Comparison of ENCODE assay signal across 10 mouse cellular contexts in the genomic region with DNA sequence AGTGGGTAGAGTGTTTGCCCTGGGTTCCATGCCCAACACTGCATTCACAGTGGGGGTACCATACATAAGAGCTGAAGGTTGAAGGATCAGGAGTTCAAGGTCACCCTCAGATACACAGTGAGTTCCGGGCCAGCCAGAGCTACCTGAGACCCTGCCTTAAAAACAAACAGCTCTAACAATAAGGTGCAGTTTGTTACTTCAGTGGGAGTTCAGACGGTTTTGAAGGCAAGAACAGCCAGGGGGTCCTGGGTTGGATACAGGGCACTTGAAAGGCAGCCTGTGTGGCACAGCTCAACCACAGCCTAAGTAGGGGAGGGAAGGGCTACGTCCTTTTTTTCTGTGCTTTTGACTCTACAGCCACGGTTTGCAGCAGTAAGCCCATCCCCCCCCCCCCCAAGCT. TPM values are rescaled to one million over a fixed set of nuclear protein-coding genes. Genes with fewer than 3 reads are reported as not detected.
A peak's percentile ranks its signal among the peaks of the same experiment; 100 is the strongest.
DNase-seq lines count a peak whose midpoint lies in the region; ATAC-seq and TF ChIP-seq lines count a peak whose summit lies in the region.
"Had no signal": no experiment of that assay in that cellular context is flagged by ENCODE, and none has a peak within 500 bp of the region (broad histone marks: within the 10 kb centered on the region; RNA-seq: fewer than 3 reads in every experiment).

No protein-coding gene starts in this region.

- 0 out of 2 replicates have a peak overlapping the region, but pooled peaks have one; percentile 2 for H3K4me3 ChIP-seq in lung, embryonic 14.5 days (ENCODE audit: low read depth, low read length)
- peak overlapping the region in 1 of 2 experiments; percentile 84; a peak in 1 of 4 replicates for H3K4me3 ChIP-seq in MEL (ENCODE audit: control insufficient read depth in 1 of 2, insufficient read depth in 1 of 2, low read depth in 2 of 2, low read length in 2 of 2)
- peak overlapping the region; percentile 61 for H3K4me3 ChIP-seq in forebrain, embryonic 12.5 days (replicated peaks)
- H3K4me3 ChIP-seq in liver, embryonic 16.5 days (ENCODE audit: low read depth, low read length) = no peak overlapping the region

- DNase-seq in lung, embryonic 14.5 days = no peak
- DNase-seq in lung, postnatal 36 days = no peak
- DNase-seq in MEL (ENCODE audit: low read depth, low spot score) = peak; percentile 17
- DNase-seq in cerebellum, postnatal 10 days = no peak
- no peak for DNase-seq in cerebellum, postnatal 25 days
- DNase-seq: cerebellum, adult 2 months; gastrocnemius, postnatal 14 days had no signal

- peaks cover 32% of the 10 kb centered on the region for H3K4me1 ChIP-seq in lung, embryonic 14.5 days (ENCODE audit: insufficient read depth)
- peaks cover 2 to 23% of the 10 kb centered on the region in 2 experiments; a peak in 3 of 4 replicates for H3K4me1 ChIP-seq in MEL (ENCODE audit: control insufficient read depth in 1 of 2, insufficient read depth in 2 of 2, low read length in 2 of 2)
- H3K4me1 ChIP-seq in forebrain, embryonic 12.5 days = peaks cover 54% of the 10 kb centered on the region
- peaks cover 35% of the 10 kb centered on the region for H3K4me1 ChIP-seq in liver, embryonic 16.5 days (ENCODE audit: control insufficient read depth, low read depth, low read length)

- no peak for TF ChIP-seq EP300 in MEL (IDR thresholded peaks at IDR 0.05; ENCODE audit: low read depth in 1 of 2, low read length in 2 of 2)

- 18% methylated on average over 4 of the region's 4 CpGs for WGBS in lung, embryonic 14.5 days
- WGBS in forebrain, embryonic 12.5 days = 7% methylated on average over 4 of the region's 4 CpGs
- 18% methylated on average over 4 of the region's 4 CpGs for WGBS in liver, embryonic 16.5 days (ENCODE audit: insufficient replicate concordance)

- H3K4me2 ChIP-seq in lung, embryonic 14.5 days = peak overlapping the region; percentile 98
- peak overlapping the region; percentile 92 for H3K4me2 ChIP-seq in forebrain, embryonic 12.5 days
- H3K4me2 ChIP-seq in liver, embryonic 16.5 days (ENCODE audit: low read depth, low read length) = peak overlapping the region; percentile 19; the same call in 1 of the 2 replicates

- H3K27ac ChIP-seq in lung, embryonic 14.5 days (ENCODE audit: low read depth) = no peak overlapping the region
- H3K27ac ChIP-seq in MEL (ENCODE audit: control insufficient read depth, low read depth, low read length) = peak overlapping the region; percentile 8; the same call in 1 of the 2 replicates
- H3K27ac ChIP-seq in forebrain, embryonic 12.5 days = no peak overlapping the region
- no peak overlapping the region for H3K27ac ChIP-seq in liver, embryonic 16.5 days (ENCODE audit: low read length)

- H3K27me3 ChIP-seq in lung, embryonic 14.5 days (ENCODE audit: insufficient read depth, low read length) = no peaks in the 10 kb centered on the region
- H3K27me3 ChIP-seq in MEL (ENCODE audit: control insufficient read depth in 1 of 2, insufficient read depth in 2 of 2, low read length in 2 of 2) = no peaks in the 10 kb centered on the region
- no peaks in the 10 kb centered on the region for H3K27me3 ChIP-seq in forebrain, embryonic 12.5 days
- H3K27me3 ChIP-seq in liver, embryonic 16.5 days (ENCODE audit: control insufficient read depth, insufficient read depth, low read depth, low read length) = no peaks in the 10 kb centered on the region

- H3K36me3 ChIP-seq in lung, embryonic 14.5 days (ENCODE audit: insufficient read depth) = no peaks in the 10 kb centered on the region
- H3K36me3 ChIP-seq in MEL (ENCODE audit: control insufficient read depth in 1 of 2, insufficient read depth in 2 of 2, low read length in 2 of 2) = peaks cover 0 to 21% of the 10 kb centered on the region in 2 experiments; a peak in 2 of 4 replicates
- H3K36me3 ChIP-seq in forebrain, embryonic 12.5 days (replicated peaks) = no peaks in the 10 kb centered on the region
- no peaks in the 10 kb centered on the region for H3K36me3 ChIP-seq in liver, embryonic 16.5 days (ENCODE audit: control insufficient read depth, insufficient read depth)

- no peak for TF ChIP-seq CTCF in lung, embryonic 14.5 days (IDR thresholded peaks at IDR 0.05; ENCODE audit: low read depth)
- no peak for TF ChIP-seq CTCF in MEL (IDR thresholded peaks at IDR 0.05 in 2 of 3, conservative IDR thresholded peaks at IDR 0.05 in 1 of 3; ENCODE audit: control insufficient read depth in 1 of 3, insufficient read depth in 1 of 3, low read depth in 2 of 3, low read length in 3 of 3, poor library complexity in 1 of 3, severe bottlenecking in 1 of 3)

- H3K79me2 ChIP-seq in MEL (ENCODE audit: control insufficient read depth, insufficient read depth, low read length, poor library complexity) = peaks cover 26% of the 10 kb centered on the region

- 0 out of 2 replicates have a peak overlapping the region, but pooled peaks have one; percentile 15 for H3K9ac ChIP-seq in lung, embryonic 14.5 days
- H3K9ac ChIP-seq in MEL (ENCODE audit: control insufficient read depth, low read depth, low read length, poor library complexity, severe bottlenecking) = no peak overlapping the region
- H3K9ac ChIP-seq in forebrain, embryonic 12.5 days = 0 out of 2 replicates have a peak overlapping the region, but pooled peaks have one; percentile 9
- H3K9ac ChIP-seq in liver, embryonic 16.5 days (ENCODE audit: low read depth, low read length) = no peak overlapping the region

- no peaks in the 10 kb centered on the region for H3K9me3 ChIP-seq in lung, embryonic 14.5 days (ENCODE audit: low read depth, low read length)
- no peaks in the 10 kb centered on the region for H3K9me3 ChIP-seq in MEL (replicated peaks; ENCODE audit: insufficient read depth, low read length)
- H3K9me3 ChIP-seq in forebrain, embryonic 12.5 days = no peaks in the 10 kb centered on the region
- H3K9me3 ChIP-seq in liver, embryonic 16.5 days (replicated peaks; ENCODE audit: control insufficient read depth, low read length) = no peaks in the 10 kb centered on the region

- TF ChIP-seq POLR2A in MEL (IDR thresholded peaks at IDR 0.05; ENCODE audit: control insufficient read depth in 1 of 2, insufficient read depth in 1 of 2, low read depth in 1 of 2, low read length in 2 of 2, poor library complexity in 1 of 2) = no peak

- ATAC-seq in lung, embryonic 14.5 days (ENCODE audit: insufficient read depth) = no peak
- ATAC-seq in forebrain, embryonic 12.5 days (ENCODE audit: low FRiP score) = no peak
- no peak for ATAC-seq in liver, embryonic 16.5 days (ENCODE audit: low read depth)
- ATAC-seq: activated CD4-positive, CD25-positive, alpha-beta regulatory T cell, adult 4 months had no signal

- TF ChIP-seq RAD21 in MEL (IDR thresholded peaks at IDR 0.05; ENCODE audit: low read depth, low read length) = no peak

TF ChIP-seq in MEL, 35 proteins besides CTCF, POLR2A, EP300 and RAD21:
- TF ChIP-seq MXI1 (IDR thresholded peaks at IDR 0.05; ENCODE audit: low read depth, low read length) = no peak
- TF ChIP-seq RCOR1 (IDR thresholded peaks at IDR 0.05; ENCODE audit: low read depth, low read length) = no peak
- TF ChIP-seq ZKSCAN1 (IDR thresholded peaks at IDR 0.05; ENCODE audit: low read depth, low read length) = no peak
- no peak for TF ChIP-seq E2F4 (IDR thresholded peaks at IDR 0.05; ENCODE audit: borderline replicate concordance, low read depth, low read length)
- TF ChIP-seq MYC (IDR thresholded peaks at IDR 0.05; ENCODE audit: low read depth, low read length) = no peak
- no peak for TF ChIP-seq ETS1 (IDR thresholded peaks at IDR 0.05; ENCODE audit: low read depth, low read length)
- no peak for TF ChIP-seq TCF12 (IDR thresholded peaks at IDR 0.05; ENCODE audit: low read depth, low read length)
- no peak for TF ChIP-seq USF2 (IDR thresholded peaks at IDR 0.05; ENCODE audit: borderline replicate concordance in 1 of 2, insufficient read depth in 1 of 2, low read depth in 1 of 2, low read length in 2 of 2)
- no peak for TF ChIP-seq MAZ (IDR thresholded peaks at IDR 0.05; ENCODE audit: low read depth, low read length)
- TF ChIP-seq UBTF (IDR thresholded peaks at IDR 0.05; ENCODE audit: borderline replicate concordance, insufficient read depth, low read depth, low read length) = no peak
- TF ChIP-seq ZC3H11A (IDR thresholded peaks at IDR 0.05; ENCODE audit: low read depth, low read length) = no peak
- TF ChIP-seq HCFC1 (IDR thresholded peaks at IDR 0.05; ENCODE audit: low read depth, low read length) = no peak
- TF ChIP-seq TAL1 (IDR thresholded peaks at IDR 0.05; ENCODE audit: low read length) = no peak
- TF ChIP-seq MYB (IDR thresholded peaks at IDR 0.05; ENCODE audit: low read depth, low read length) = no peak
- TF ChIP-seq NELFE (IDR thresholded peaks at IDR 0.05; ENCODE audit: low read depth, low read length) = no peak
- TF ChIP-seq CHD1 (IDR thresholded peaks at IDR 0.05; ENCODE audit: low read depth, low read length) = no peak
- TF ChIP-seq MEF2A (IDR thresholded peaks at IDR 0.05; ENCODE audit: extremely low read depth, insufficient replicate concordance, low read depth, low read length, poor library complexity, severe bottlenecking) = no peak
- no peak for TF ChIP-seq SIN3A (IDR thresholded peaks at IDR 0.05; ENCODE audit: low read length)
TF ChIP-seq in MEL: peak in this region for 0.

RNA-seq across cellular contexts. Expression of a gene that starts 3.0 kb away (rescaled TPM):
- polyA plus RNA-seq in lung, embryonic 14.5 days (2014; fragmentation: Nextera tagmentation; extraction: Ambion mirVana) = 9.3 and 10.7 TPM in 2 replicates
- 6.7 and 10.9 TPM in 2 replicates for total RNA-seq in MEL (2012; rRNA removed)
- 1 to 10 TPM in 1 of 2 experiments, not detected in 1; 9.3 TPM for polyA plus RNA-seq in MEL (2012; ENCODE audit: insufficient read depth in 1 of 2, insufficient read length in 2 of 2, low read depth in 1 of 2, low replicate concordance in 2 of 2, missing spikeins in 1 of 2)
- 12.5 and 13.8 TPM in 2 replicates for polyA plus RNA-seq in forebrain, embryonic 12.5 days (2016; fragmentation: Nextera tagmentation; extraction: Ambion mirVana)
- 4.7 and 5.1 TPM in 2 replicates for polyA plus RNA-seq in liver, embryonic 16.5 days (2015; fragmentation: Nextera tagmentation; extraction: Ambion mirVana)

RNA-seq across cellular contexts. Expression of a gene that starts 40.3 kb away (rescaled TPM):
- 12.7 and 13.5 TPM in 2 replicates for polyA plus RNA-seq in lung, embryonic 14.5 days (2014; fragmentation: Nextera tagmentation; extraction: Ambion mirVana)
- 2.0 and 3.2 TPM in 2 replicates for total RNA-seq in MEL (2012; rRNA removed)
- polyA plus RNA-seq in MEL (2012; ENCODE audit: insufficient read depth in 1 of 2, insufficient read length in 2 of 2, low read depth in 1 of 2, low replicate concordance in 2 of 2, missing spikeins in 1 of 2) = 1 to 10 TPM in 1 of 2 experiments, not detected in 1; 4.4 TPM
- 10.5 and 11.0 TPM in 2 replicates for polyA plus RNA-seq in forebrain, embryonic 12.5 days (2016; fragmentation: Nextera tagmentation; extraction: Ambion mirVana)
- polyA plus RNA-seq in liver, embryonic 16.5 days (2015; fragmentation: Nextera tagmentation; extraction: Ambion mirVana) = 4.0 and 4.4 TPM in 2 replicates

Comparison
In these comparisons a context has a peak if more than half of its experiments do, and no peak if none do; other contexts are left out.
1. H3K4me2 ChIP-seq: peak in every context shown above with its lines; median percentile 98 in lung, embryonic 14.5 days; 92 in forebrain, embryonic 12.5 days; 19 in liver, embryonic 16.5 days.
2. H3K9ac ChIP-seq: peak in lung, embryonic 14.5 days (single experiment) and forebrain, embryonic 12.5 days (single experiment); none in MEL (single experiment) and liver, embryonic 16.5 days (single experiment).